Mouse (Mus musculus) liver, adult 2 months (tissue): ENCODE data around the gene Bid.

ENCODE experiments used
- CTCF ChIP-seq: fragments of 200-500 bp; IDR thresholded peaks from 2 replicates; pipeline ENCODE4 v1.5.1; 2011; ENCODE audit warnings: low read depth, low read length, control low read depth
- POLR2A ChIP-seq: fragments of 200-500 bp; IDR thresholded peaks from 2 replicates; pipeline ENCODE4 v1.6.1; 2011; ENCODE audit warnings: low read length, control low read depth; ENCODE audit not compliant: insufficient read depth; ENCODE audit errors: extremely low read depth

DNA sequence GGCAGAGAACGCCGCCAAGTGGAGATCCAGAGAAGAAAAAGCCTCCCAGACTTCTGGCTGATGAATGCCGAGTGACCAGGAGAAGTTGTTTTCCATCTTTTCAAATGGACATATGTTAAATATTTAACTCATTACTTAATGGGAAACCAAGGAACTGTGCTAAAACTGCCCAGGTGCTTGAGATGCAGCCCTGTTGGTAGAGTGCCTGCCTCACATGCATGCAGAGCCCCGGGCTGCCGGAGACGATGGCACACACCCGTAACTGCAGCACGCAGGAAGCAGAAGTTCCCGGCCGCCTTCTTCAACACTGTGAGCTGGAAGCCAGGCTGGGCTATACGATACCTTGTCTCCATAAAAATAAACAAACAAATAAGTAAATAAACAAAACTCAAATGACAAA is 12.7 kb downstream of the Bid start:
- TF ChIP-seq POLR2A (no peak), CTCF (no peak; the same call in 1 of the 2 replicates)
